Mouse (Mus musculus) mesoderm, embryonic 11.5 days (tissue): ENCODE results near the gene Pdzk1ip1.

Experiments
- DNase-seq: peaks from one replicate; pipeline ENCODE4 v3.0.0-alpha.2; 2012; ENCODE audit warnings: low read depth, low spot score

The Pdzk1ip1 gene

GRCm38 (mm10) chr4:115088611-115089338, at the start of gene Pdzk1ip1:
Pdzk1ip1 (plus strand) TSS chr4:115088708.
- DNase-seq: no peak

- no peak for DNase-seq
These were observed 42.9 kb upstream of the Pdzk1ip1 start for GRCm38 (mm10) chr4:115045621-115046020.

- peak; percentile 58 for DNase-seq
These were observed 40.8 kb upstream of the Pdzk1ip1 start for GRCm38 (mm10) chr4:115047750-115048149.

GRCm38 (mm10) chr4:115048190-115048589, 40.3 kb upstream of the Pdzk1ip1 start:
- no peak for DNase-seq

GRCm38 (mm10) chr4:115051245-115051644, 37.3 kb upstream of the Pdzk1ip1 start:
- no peak for DNase-seq

GRCm38 (mm10) chr4:115052343-115053005, 36.0 kb upstream of the Pdzk1ip1 start:
- peak; percentile 60 for DNase-seq

GRCm38 (mm10) chr4:115055044-115055443, 33.5 kb upstream of the Pdzk1ip1 start:
- DNase-seq: no peak

- no peak for DNase-seq
These were observed 32.8 kb upstream of the Pdzk1ip1 start for GRCm38 (mm10) chr4:115055691-115056090.

- peak; percentile 43 for DNase-seq
These were observed 32.1 kb upstream of the Pdzk1ip1 start, which contains the start of gene Tal1 for GRCm38 (mm10) chr4:115056371-115056920. Tal1 (plus strand) TSS chr4:115056426.

GRCm38 (mm10) chr4:115056921-115057673, 31.4 kb upstream of the Pdzk1ip1 start:
- peak; percentile 54 for DNase-seq

GRCm38 (mm10) chr4:115057674-115058316, 30.7 kb upstream of the Pdzk1ip1 start:
- no peak for DNase-seq

GRCm38 (mm10) chr4:115058317-115058761, 30.2 kb upstream of the Pdzk1ip1 start:
- no peak for DNase-seq

GRCm38 (mm10) chr4:115058871-115059590, 29.5 kb upstream of the Pdzk1ip1 start:
- DNase-seq: no peak

- DNase-seq: no peak
These were observed 28.6 kb upstream of the Pdzk1ip1 start for GRCm38 (mm10) chr4:115059871-115060270.

- no peak for DNase-seq
These were observed 27.8 kb upstream of the Pdzk1ip1 start for GRCm38 (mm10) chr4:115060753-115061152.

- DNase-seq: no peak
These were observed 26.0 kb upstream of the Pdzk1ip1 start for GRCm38 (mm10) chr4:115062540-115062874.

- peak; percentile 51 for DNase-seq
These were observed 25.5 kb upstream of the Pdzk1ip1 start for GRCm38 (mm10) chr4:115062875-115063517.

GRCm38 (mm10) chr4:115063518-115064239, 24.8 kb upstream of the Pdzk1ip1 start:
- no peak for DNase-seq

- DNase-seq: no peak
These were observed 16.8 kb upstream of the Pdzk1ip1 start for GRCm38 (mm10) chr4:115071668-115072067.

GRCm38 (mm10) chr4:115074789-115075188, 13.7 kb upstream of the Pdzk1ip1 start:
- DNase-seq: no peak
